Mouse (Mus musculus) stomach, postnatal 0 days (tissue): ENCODE measurements around the gene Prkacb. TPM values are rescaled to one million over a fixed set of nuclear protein-coding genes. Genes with fewer than 3 reads are reported as not detected.
A peak's percentile ranks its signal among the peaks of the same experiment; 100 is the strongest.

Experiments
- ATAC-seq: fragments of 200-750 bp; cut with Nextera tagmentation; 2 replicates; pipeline ENCODE4 v1.8.0; 2017; ENCODE audit not compliant: low FRiP score, low TSS enrichment
- DNase-seq: peaks from one replicate; pipeline ENCODE4 v3.0.0-alpha.2; 2016; ENCODE audit warnings: low spot score
- H3K27ac ChIP-seq: fragments of 300-500 bp; sonication (generic); replicated peaks from 2 replicates; pipeline ENCODE4 v1.5.1; 2014; ENCODE audit warnings: mild to moderate bottlenecking, control low read depth
- H3K27me3 ChIP-seq: fragments of 300-500 bp; sonication (generic); 2 replicates; pipeline ENCODE4 v1.6.1; 2014; ENCODE audit warnings: low read length; ENCODE audit not compliant: control insufficient read depth, insufficient read depth
- H3K36me3 ChIP-seq: fragments of 300-500 bp; sonication (generic); 2 replicates; pipeline ENCODE4 v1.6.1; 2014; ENCODE audit warnings: low read length, mixed read lengths; ENCODE audit not compliant: control insufficient read depth, insufficient read depth
- H3K4me1 ChIP-seq: fragments of 300-500 bp; sonication (generic); replicated peaks from 2 replicates; pipeline ENCODE4 v1.6.1; 2014; ENCODE audit warnings: antibody characterized with exemption; ENCODE audit not compliant: control insufficient read depth, insufficient read depth
- H3K4me2 ChIP-seq: fragments of 300-500 bp; sonication (generic); replicated peaks from 2 replicates; pipeline ENCODE4 v1.6.1; 2014; ENCODE audit warnings: low read depth, mild to moderate bottlenecking, control low read depth, moderate library complexity
- H3K4me3 ChIP-seq: fragments of 300-500 bp; sonication (generic); 2 replicates; pipeline ENCODE4 v1.5.1; 2014; ENCODE audit warnings: low read depth, low read length, control low read depth
- H3K9ac ChIP-seq: fragments of 300-500 bp; sonication (generic); 2 replicates; pipeline ENCODE4 v1.6.1; 2014; ENCODE audit warnings: mild to moderate bottlenecking, low read length, control low read depth, mixed read lengths
- H3K9me3 ChIP-seq: fragments of 300-500 bp; sonication (generic); 2 replicates; pipeline ENCODE4 v1.6.1; 2016; ENCODE audit warnings: low read length; ENCODE audit not compliant: control insufficient read depth
- CTCF ChIP-seq: IDR thresholded peaks from 2 replicates; pipeline ENCODE4 v1.5.1; 2016; ENCODE audit warnings: antibody characterized with exemption, low read depth, mild to moderate bottlenecking, moderate library complexity
- EP300 ChIP-seq: optimal IDR thresholded peaks from 2 replicates; pipeline ENCODE3; 2016; ENCODE audit warnings: antibody characterized with exemption
- WGBS: fragments of 180-500 bp; shearing (Covaris S2); extraction: QIAGEN DNeasy Blood & Tissue Kit; methylation state at CpG from one replicate; pipeline ENCODE4 v1.1.7; 2014; 5-methylcytosine and 5-hydroxymethylcytosine counted together
- polyA plus RNA-seq: library from polyadenylated mRNA; unstranded; fragments of >200 nt; fragmentation: Nextera tagmentation; extraction: Ambion mirVana; gene quantifications from 2 replicates; pipeline ENCODE4 v1.2.1, GENCODE M21; 2015

Prkacb gene
- polyA plus RNA-seq, 1 experiment from 2014 or later, result 27.8 TPM

DNA sequence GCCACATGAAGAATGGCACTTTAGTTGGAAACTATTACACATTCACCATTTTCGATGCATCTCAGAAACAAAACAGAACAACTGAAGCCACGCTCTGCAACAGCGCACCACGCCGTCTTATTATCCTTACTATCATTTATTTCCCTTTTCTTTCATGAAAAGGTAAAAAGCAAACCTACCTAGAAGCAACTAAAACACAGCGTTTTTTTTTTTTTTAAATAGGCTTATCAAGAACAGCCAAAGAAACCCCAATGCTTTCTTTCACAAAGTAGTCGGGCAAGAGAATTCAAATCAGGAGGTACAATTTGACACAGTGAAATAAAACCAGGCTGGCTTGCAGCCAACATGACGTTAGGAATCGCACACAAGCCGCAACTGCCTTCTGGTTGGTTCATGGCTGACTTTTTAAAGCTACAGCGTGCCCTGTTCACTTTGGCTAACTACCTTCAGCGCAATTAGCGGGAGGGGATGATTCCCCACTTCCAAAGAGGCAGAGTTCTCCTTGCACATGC, 130.6 kb downstream of the Prkacb start:
- 21% methylated on average over 13 of the region's 13 CpGs for WGBS
- Histone ChIP-seq H3K27ac (peak overlapping the region; percentile 75), H3K27me3 (no peaks in the 10 kb centered on the region), H3K36me3 (no peaks in the 10 kb centered on the region), H3K9ac (peak overlapping the region; percentile 43), H3K4me2 (peak overlapping the region; percentile 67), H3K9me3 (no peaks in the 10 kb centered on the region), H3K4me3 (peak overlapping the region; percentile 27), H3K4me1 (peaks cover 2% of the 10 kb centered on the region; the same call in 1 of the 2 replicates)
- TF ChIP-seq EP300 (no peak), CTCF (no peak)
- ATAC-seq (peak; percentile 36; the same call in 1 of the 2 replicates), DNase-seq (peak; percentile 78)

DNA sequence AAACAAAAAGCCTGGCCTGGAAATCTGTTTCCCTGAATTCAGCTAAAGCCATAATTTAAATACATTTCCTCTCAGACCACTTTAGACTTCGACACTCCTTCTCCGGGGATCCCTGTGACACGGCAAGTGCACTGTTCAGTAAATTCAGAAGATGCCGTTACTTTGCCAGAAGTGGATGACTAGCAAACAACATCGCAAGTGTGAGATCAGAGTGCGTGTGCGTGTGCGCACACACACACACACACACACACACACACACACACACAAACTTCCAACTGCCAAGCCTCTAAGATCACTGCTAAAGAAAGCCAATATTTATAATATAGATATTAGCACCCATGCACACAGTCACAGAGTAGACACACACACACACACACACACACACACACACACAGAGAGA, 131.1 kb downstream of the Prkacb start:
- no peaks in the 10 kb centered on the region for H3K27me3 ChIP-seq
- H3K4me2 ChIP-seq, result peak overlapping the region; percentile 67
- no peak overlapping the region for H3K27ac ChIP-seq
- H3K36me3 ChIP-seq, result no peaks in the 10 kb centered on the region
- H3K9ac ChIP-seq, result no peak overlapping the region
- no peak; the same call in 1 of the 2 replicates for ATAC-seq
- WGBS, result 44% methylated on average over 8 of the region's 8 CpGs
- peak overlapping the region; percentile 27 for H3K4me3 ChIP-seq
- no peaks in the 10 kb centered on the region for H3K9me3 ChIP-seq
- TF ChIP-seq CTCF, result no peak
- TF ChIP-seq EP300, result no peak
- peak; percentile 25 for DNase-seq
- H3K4me1 ChIP-seq, result peaks cover 2% of the 10 kb centered on the region; the same call in 1 of the 2 replicates

DNA sequence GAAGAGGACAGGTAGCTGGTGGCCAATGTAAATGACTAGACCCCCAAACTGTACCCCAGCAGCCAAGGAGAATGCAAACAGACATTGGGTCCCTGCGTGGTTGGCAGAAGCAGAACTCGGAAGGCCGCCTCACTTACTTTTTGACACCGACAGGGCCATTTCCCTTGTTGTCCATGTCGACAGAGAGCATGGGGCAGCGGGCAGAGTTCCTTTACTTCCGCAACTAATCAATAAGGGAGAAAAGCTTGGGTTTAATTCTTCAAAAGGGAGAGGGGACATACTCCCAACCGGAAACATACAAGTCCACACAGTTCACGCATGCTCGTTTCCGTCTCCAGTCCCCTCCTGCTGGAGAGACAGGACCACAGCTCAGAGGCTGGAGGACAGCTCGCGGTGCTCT, 132.2 kb downstream of the Prkacb start:
- Histone ChIP-seq H3K27ac (no peak overlapping the region), H3K9me3 (no peaks in the 10 kb centered on the region), H3K36me3 (no peaks in the 10 kb centered on the region), H3K4me3 (no peak overlapping the region), H3K4me2 (no peak overlapping the region), H3K9ac (no peak overlapping the region), H3K4me1 (peaks cover 2% of the 10 kb centered on the region; the same call in 1 of the 2 replicates), H3K27me3 (no peaks in the 10 kb centered on the region)
- WGBS, result 88% methylated on average over 13 of the region's 13 CpGs
- DNase-seq, result no peak
- no peak for ATAC-seq
- TF ChIP-seq EP300 (no peak), CTCF (no peak)

DNA sequence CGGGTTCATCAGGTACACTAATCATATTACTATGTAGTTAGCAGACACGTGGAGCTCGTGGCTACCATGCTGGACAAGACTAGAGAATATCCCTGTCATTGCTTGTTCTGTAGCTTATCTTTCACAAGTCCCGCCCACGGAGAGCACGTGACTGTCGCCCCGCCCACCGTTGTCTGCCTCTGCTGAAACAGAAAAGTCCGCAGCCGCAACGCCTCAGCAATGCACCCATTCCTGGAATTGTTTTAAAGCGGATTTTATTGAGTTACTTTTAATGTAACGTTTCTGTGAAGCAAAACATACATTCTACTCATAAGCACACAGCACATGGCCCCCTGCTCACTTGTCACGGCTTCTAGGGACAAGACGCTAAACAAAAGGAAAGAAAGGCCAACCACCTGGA, 133.1 kb downstream of the Prkacb start:
- H3K9me3 ChIP-seq, result no peaks in the 10 kb centered on the region
- H3K4me1 ChIP-seq, result no peaks in the 10 kb centered on the region
- H3K4me2 ChIP-seq, result no peak overlapping the region
- ATAC-seq, result no peak
- no peak overlapping the region for H3K9ac ChIP-seq
- H3K27ac ChIP-seq, result no peak overlapping the region
- 91% methylated on average over 16 of the region's 16 CpGs for WGBS
- no peak for DNase-seq
- H3K36me3 ChIP-seq, result no peaks in the 10 kb centered on the region
- TF ChIP-seq CTCF (no peak), EP300 (no peak)
- no peak overlapping the region for H3K4me3 ChIP-seq
- H3K27me3 ChIP-seq, result no peaks in the 10 kb centered on the region

Other genes starting within 250 kb of the Prkacb start
- 0.25 and 0.29 TPM in 2 replicates for gene Uox, start 242.6 kb downstream of the Prkacb start, polyA plus RNA-seq
- not detected in 2 replicates for gene Dnase2b, start 197.4 kb downstream of the Prkacb start, polyA plus RNA-seq
- gene 4930503B20Rik, start 161.7 kb downstream of the Prkacb start, polyA plus RNA-seq, result not detected in 2 replicates
- gene Samd13, start 127.4 kb downstream of the Prkacb start, polyA plus RNA-seq, result 0.45 and 0.64 TPM in 2 replicates
- 3.0 and 3.1 TPM in 2 replicates for gene Ttll7, start 39.4 kb upstream of the Prkacb start, polyA plus RNA-seq